Mouse (Mus musculus) left cerebral cortex, adult 2 months (tissue): Measurements from ENCODE around the gene Fndc4. TPM values are rescaled to one million over a fixed set of nuclear protein-coding genes. Genes with fewer than 3 reads are reported as not detected.

Experiments used
- DNase-seq, 2 experiments: peaks; one replicate each; pipeline ENCODE4 v3.0.0; 2021 to 2022; ENCODE audit warnings: low spot score in 2 of 2, mixed read lengths in 1 of 2; ENCODE audit errors: extremely low spot score in 1 of 2
- H3K27ac ChIP-seq: fragments of 200-600 bp; 2 replicates; pipeline ENCODE4 v1.8.1; 2022
- H3K4me3 ChIP-seq: fragments of 200-600 bp; 2 replicates; pipeline ENCODE4 v1.8.1; 2022
- CTCF ChIP-seq: fragments of 200-600 bp; IDR thresholded peaks from 2 replicates; pipeline ENCODE4 v1.8.1; 2022; ENCODE audit warnings: antibody characterized with exemption, mild to moderate bottlenecking, moderate library complexity
- intact Hi-C: fragments of 180-260 bp; cut with DNase I; formaldehyde crosslinking; loops from one replicate; pipeline ENCODE4 v1.15.1; 2025
- long read RNA-seq, 2 experiments: library from polyadenylated mRNA; stranded (forward); transcript quantifications; one replicate each; pipeline ENCODE4 v2.0.0; 2021; ENCODE audit warnings: borderline mapping rate in 2 of 2
- total RNA-seq, 2 experiments: library from RNA; stranded (reverse); gene quantifications; 2 replicates each; pipeline ENCODE4 v1.2.3; 2021

Fndc4 gene
- total RNA-seq, result 100 to 1,000 TPM; 147 to 157 TPM
- long read RNA-seq, experiment 1, transcript Fndc4-201 (8 exons, 1,375 nt), result minor isoform, 10 of 104 reads
- long read RNA-seq, experiment 1, transcript Fndc4-202 (7 exons, 2,333 nt), result major isoform, 67 of 104 reads
- long read RNA-seq, experiment 1, partial matches to known transcripts, result 8 of 104 reads
- long read RNA-seq, experiment 1, other reads (novel, unspliced or antisense), result 18 of 104 reads
- long read RNA-seq, experiment 2, transcript Fndc4-202 (7 exons, 2,333 nt), result major isoform, 46 of 77 reads
- long read RNA-seq, experiment 2, transcript Fndc4-201 (8 exons, 1,375 nt), result minor isoform, 8 of 77 reads
- long read RNA-seq, experiment 2, partial matches to known transcripts, result 12 of 77 reads
- long read RNA-seq, experiment 2, other reads (novel, unspliced or antisense), result 9 of 77 reads

DNA sequence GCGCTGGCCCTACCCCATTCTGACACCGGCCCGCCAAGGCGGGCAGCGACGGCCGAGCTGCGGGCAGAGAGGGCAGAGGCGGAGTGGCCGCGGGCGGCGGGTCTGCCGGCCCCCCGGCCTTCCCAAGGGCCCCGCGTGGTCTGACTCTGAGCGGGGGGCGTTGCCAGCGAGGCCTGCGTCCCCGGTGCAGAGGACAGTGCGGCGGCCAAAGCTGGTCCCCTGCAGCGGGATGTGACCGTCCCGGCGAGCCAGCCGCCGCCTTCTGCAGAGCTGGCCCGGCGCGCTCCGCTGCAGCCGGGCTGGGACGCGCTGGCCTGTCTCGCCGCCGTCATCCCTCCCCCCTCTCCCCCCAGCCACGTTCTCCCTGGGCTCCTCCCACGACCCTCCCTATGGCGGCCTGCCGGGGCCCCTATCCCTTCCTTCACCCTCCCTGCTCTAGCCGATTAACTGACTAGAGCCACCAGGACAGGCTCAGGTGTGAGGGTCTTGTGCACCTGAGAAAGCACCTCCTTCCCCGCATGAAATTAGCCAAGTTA lies at the start of gene Fndc4:
Fndc4 (minus strand) TSS at position 475 of the 536 bp plus-strand sequence.
- Histone ChIP-seq H3K4me3 (peak within 1 kb of the TSS; percentile 83), H3K27ac (peak within 1 kb of the TSS; percentile 79)
- intact Hi-C loops, result loop anchor here (2.0 kb wide), 1 partner anchor 55 kb away; the partner anchor contains the start of genes Gm9970 and Nrbp1
- peak; percentile 56 to 64 for DNase-seq
- no peak for TF ChIP-seq CTCF

DNA sequence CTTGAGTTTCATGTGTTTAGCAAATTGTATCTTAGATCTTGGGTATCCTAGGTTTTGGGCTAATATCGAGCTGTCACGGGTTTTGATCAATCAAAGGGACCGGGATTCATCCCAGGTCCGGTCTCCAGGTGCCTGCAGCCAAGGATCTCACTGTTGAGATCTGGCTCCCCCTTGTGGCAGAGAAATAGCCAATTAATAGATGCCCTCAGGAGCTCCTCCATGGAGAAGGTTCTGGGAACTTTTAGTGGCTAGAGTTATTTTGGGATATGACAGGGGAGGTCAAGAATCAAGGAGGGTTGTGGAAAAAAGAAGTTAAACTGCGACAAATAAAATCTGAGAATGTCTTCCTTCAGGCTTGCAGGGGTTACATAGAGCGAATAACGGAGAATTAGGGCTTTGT lies 32.4 kb upstream of the Fndc4 start:
- no peak overlapping the region for H3K27ac ChIP-seq
- TF ChIP-seq CTCF, result peak; percentile 79
- intact Hi-C loops, result loop anchor here (1.0 kb wide), 1 partner anchor 106 kb away; no protein-coding TSS in a partner anchor
- H3K4me3 ChIP-seq, result no peak overlapping the region
- DNase-seq, result peak; percentile 54 to 58

DNA sequence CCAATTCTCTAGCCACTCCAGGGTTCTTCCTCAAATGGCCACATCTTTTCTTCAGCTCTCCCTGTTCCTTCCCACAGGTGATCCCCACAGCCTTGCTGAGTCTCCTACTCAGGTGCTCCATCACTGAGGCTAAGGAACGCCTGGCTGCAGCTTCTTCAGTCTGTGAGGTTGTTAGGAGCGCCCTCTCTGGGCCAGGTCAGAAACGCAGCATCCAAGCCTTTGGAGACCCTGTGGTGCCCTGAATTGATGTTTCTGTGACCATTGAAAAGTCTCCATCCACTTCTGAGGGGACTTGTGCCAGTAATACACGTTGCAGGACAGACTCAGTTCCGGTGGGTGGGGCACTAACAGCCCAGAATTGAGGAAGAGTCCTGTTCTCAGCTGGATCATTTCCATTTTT lies 31.0 kb upstream of the Fndc4 start:
- H3K27ac ChIP-seq, result no peak overlapping the region
- DNase-seq, result no peak
- H3K4me3 ChIP-seq, result no peak overlapping the region
- peak; percentile 38 for TF ChIP-seq CTCF
- intact Hi-C loops, result no loop called here

- no peak for DNase-seq
- no peak for TF ChIP-seq CTCF
- intact Hi-C loops, result no loop called here
- H3K4me3 ChIP-seq, result no peak overlapping the region
- no peak overlapping the region for H3K27ac ChIP-seq
Measured at GRCm38 (mm10) chr5:31324085-31324484, 28.2 kb upstream of the Fndc4 start.

DNA sequence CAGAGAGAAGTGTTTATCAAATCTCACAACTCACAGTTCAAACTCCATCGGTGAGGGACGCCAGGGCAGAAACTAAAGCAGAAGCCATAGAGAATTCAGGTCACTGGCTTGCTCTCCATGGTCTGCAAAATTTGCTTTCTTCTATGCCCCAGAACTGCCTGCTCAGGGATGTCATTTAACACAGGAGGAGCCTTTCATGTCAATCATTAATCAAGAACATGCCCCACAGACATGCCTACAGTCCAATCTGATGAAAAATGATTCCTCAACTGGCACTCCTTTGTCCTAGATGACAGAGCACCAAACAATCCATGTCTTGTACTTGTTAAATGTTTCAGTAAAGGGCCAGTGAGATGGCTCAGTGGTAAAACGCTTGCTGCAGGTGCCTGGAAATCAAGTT lies 26.9 kb upstream of the Fndc4 start:
- intact Hi-C loops, result no loop called here
- no peak for DNase-seq
- no peak for TF ChIP-seq CTCF
- H3K27ac ChIP-seq, result no peak overlapping the region
- no peak overlapping the region for H3K4me3 ChIP-seq

GRCm38 (mm10) chr5:31312806-31313205 lies 16.9 kb upstream of the Fndc4 start:
- Histone ChIP-seq H3K27ac (no peak overlapping the region), H3K4me3 (no peak overlapping the region)
- intact Hi-C loops, result no loop called here
- no peak for TF ChIP-seq CTCF
- no peak for DNase-seq

DNA sequence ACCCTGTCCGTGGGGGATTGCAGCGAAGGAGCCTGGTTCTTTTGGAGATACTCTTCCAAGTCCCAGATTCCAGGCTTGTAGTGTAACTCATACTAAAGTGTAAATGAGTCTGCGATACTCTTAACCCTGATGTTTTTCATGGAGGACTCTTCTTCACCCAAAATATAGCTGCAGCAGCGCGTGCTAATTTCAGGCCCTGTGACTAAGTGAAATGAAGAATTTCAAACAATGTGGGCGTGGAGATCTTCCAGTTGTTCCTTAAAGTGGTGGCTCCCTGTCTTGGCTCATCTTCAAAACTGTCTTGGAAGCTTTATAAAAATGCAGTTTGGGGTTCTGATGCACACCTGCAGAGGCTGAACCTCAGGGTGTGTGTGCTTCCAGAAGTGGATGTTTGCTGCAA lies 7.2 kb upstream of the Fndc4 start:
- intact Hi-C loops, result no loop called here
- H3K4me3 ChIP-seq, result no peak overlapping the region
- DNase-seq, result no peak
- no peak overlapping the region for H3K27ac ChIP-seq
- no peak for TF ChIP-seq CTCF

- no peak for TF ChIP-seq CTCF
- no peak overlapping the region for H3K4me3 ChIP-seq
- DNase-seq, result no peak
- H3K27ac ChIP-seq, result no peak overlapping the region
- intact Hi-C loops, result no loop called here
Measured at GRCm38 (mm10) chr5:31301866-31302265, 6.0 kb upstream of the Fndc4 start.

DNA sequence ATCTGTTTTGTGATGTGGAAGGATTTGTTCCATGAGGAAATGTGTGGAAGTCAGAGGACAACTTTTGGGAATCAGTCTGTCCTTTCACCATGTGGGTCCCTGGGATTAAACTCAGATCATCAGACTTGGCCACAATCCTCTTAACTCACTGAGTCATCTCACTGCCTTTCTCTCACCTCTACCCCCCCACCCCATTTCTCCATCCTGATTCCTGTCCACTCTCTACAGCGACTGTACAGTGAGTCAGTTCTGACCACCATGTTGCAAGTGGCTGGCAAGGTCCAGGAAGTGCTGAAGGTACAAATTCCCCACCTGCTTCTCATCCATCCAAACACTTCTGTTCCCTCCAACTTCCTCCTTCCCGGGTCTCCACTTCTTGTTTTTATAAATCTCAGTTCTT lies 2.6 kb upstream of the Fndc4 start:
- H3K4me3 ChIP-seq, result no peak overlapping the region
- no peak overlapping the region for H3K27ac ChIP-seq
- TF ChIP-seq CTCF, result no peak
- no peak for DNase-seq
- intact Hi-C loops, result no loop called here

DNA sequence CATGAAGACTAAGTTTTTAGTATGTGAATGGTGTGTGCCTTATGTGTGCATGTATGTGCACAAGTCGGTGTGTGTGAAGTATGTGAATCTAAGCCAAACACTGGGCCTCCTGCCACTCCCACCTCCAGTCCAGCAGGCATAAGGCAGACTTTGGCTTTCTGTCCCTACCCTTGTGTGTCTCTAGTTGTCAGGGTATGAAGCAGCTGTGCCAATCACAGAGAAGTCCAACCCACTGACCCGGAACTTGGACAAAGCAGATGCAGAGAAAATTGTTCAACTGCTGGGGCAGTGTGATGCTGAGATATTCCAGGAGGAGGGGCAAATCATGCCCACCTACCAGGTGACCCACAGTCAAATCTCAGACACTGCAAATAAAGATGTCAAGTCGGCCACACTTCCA lies 2.1 kb upstream of the Fndc4 start:
- no peak for DNase-seq
- intact Hi-C loops, result no loop called here
- H3K4me3 ChIP-seq, result no peak overlapping the region
- TF ChIP-seq CTCF, result no peak
- no peak overlapping the region for H3K27ac ChIP-seq

DNA sequence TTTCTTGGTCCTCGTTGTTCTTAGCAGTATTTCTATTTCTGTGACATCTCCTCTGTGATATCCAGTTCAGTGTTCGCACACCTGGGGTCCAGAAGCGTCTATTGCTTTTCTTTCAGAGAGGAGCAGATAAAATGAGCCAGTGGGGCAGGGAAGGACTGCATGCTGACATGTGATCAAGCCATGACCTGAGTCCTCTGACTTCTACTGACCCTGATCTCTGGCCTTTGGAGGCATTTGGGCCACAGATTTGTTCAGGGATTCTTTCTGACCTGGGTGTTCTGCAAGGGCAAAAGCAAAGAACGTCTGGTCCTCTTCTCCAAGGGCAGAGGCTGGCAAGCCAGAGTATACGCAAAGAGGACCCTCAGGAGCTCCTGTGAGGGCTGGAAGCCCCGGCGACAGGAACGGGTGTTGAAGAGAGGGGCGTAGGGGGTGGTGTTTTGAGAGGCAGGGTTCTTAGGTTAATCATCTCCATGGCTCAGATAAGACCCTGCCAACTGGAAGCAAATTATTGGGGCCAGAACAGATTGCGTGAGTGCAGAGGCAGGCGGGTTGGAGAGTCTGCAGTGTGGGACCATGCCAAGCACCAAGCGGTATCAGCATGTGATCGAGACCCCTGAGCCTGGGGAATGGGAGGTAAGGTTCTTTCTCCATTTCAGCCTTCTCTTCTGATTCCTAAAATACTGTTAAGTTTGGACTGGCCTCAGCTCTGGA lies 1.3 kb upstream of the Fndc4 start, which contains the start of gene Gckr:
Gckr (plus strand) TSS at position 397 of the 711 bp plus-strand sequence.
- intact Hi-C loops, result no loop called here
- no peak for TF ChIP-seq CTCF
- no peak within 1 kb of the TSS; the same call in 1 of the 2 replicates for H3K4me3 ChIP-seq
- no peak within 1 kb of the TSS for H3K27ac ChIP-seq
- DNase-seq, result no peak
